Mouse (Mus musculus): ENCODE measurements around the gene Hes7. TPM values are rescaled to one million over a fixed set of nuclear protein-coding genes. Genes with fewer than 3 reads are reported as not detected.
A peak's percentile ranks its signal among the peaks of the same experiment; 100 is the strongest.

Gene Hes7
- polyA plus RNA-seq, 1 experiment: 0.44 TPM

DNA sequence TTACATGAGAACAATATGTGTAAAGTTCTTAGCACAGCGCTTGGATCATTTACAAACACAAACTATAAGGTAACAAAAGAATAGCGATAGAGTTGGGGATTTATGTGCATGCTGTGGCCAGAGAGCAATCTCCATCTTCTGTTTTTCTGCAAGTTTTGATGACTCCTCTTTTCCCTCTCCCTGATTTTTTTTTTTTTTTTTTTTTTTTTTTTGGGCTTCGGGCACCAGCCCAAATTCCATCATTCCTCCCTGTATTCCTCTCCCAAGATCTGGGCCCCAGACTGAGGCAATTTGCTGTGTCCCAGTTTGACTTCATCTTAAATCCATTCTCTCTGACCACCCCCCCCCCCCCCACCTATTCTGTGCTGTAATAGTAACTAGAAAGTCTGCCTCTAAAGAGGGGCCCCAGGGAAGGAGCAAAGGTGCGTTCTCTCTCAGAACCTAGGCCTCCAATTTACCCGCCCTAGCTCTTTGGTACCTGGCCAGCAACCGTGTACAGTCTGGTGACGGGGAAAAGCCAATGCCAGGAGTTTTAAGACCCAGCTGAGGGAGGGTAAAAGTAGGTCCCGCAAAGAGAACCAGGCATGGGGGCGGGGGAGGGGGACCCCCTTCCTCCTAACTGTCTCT, 23.7 kb upstream of the Hes7 start:
- 16% methylated on average over 9 of the region's 9 CpGs for WGBS
- peak overlapping the region; percentile 90 for H3K27ac ChIP-seq (ENCODE audit: insufficient read depth, low read length)
- H3K4me1 ChIP-seq (ENCODE audit: control insufficient read depth, insufficient read depth, insufficient read length): peaks cover 25% of the 10 kb centered on the region
- H3K27me3 ChIP-seq (ENCODE audit: control insufficient read depth, insufficient read depth, low read length): no peaks in the 10 kb centered on the region
- peaks cover 8% of the 10 kb centered on the region for H3K36me3 ChIP-seq (ENCODE audit: control insufficient read depth, insufficient read depth, low read length)
- no peak for DNase-seq (ENCODE audit: low read depth in 1 of 2, low spot score in 2 of 2)
- H3K4me3 ChIP-seq (ENCODE audit: extremely low read depth, insufficient read depth, insufficient read length): peak overlapping the region; percentile 27
- TF ChIP-seq POLR2A (IDR thresholded peaks at IDR 0.05; ENCODE audit: low read depth, low read length) (no peak), CTCF (IDR thresholded peaks at IDR 0.05; ENCODE audit: extremely low read depth, insufficient read depth, insufficient read length, insufficient replicate concordance) (no peak)

DNA sequence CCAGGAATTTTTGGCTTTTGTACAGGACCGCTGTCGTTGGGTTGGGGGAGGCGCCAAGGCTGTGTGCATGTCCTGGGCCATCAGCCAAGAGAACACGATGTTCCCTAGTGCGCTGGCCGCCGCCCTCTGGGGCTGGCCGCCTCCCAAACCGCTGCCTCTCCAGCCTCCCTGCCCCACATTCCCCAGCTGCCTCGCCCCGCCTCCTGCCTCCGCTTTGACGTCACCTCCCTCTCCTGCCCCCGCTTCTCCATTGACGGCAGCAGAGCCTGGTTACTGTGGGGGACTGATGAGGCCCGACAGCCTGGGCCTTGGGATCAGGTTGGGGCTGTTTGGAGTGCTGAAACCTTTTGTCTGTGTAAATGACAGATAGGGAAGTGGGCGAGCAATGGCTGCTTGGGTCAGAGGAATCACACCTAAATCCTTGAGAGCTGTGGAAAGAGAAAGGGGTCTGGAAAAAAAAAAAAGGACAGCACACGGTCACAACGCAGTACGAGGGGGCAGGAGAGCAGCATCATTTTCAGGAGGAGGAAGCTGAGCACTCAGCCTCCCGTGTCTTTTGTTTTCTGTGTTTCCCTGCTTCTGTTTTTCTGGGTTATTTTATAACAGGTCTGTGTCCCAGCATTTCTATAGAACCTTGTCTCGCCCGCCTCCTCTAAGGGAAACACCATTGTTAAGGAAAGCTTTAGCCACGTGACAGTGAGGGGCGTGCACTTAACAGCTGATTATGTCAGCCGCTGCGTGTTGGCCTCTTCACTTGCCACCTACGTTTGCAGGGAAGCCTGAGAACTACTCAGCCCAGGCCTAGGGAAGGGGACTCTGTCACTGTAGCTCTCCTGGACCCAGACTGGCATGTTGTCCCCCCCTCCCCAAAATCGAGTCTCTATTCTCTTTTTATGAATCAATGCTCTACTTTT, 23.0 kb upstream of the Hes7 start:
- TF ChIP-seq POLR2A (IDR thresholded peaks at IDR 0.05; ENCODE audit: low read depth, low read length) (peak; percentile 16; the same call in 1 of the 2 replicates), CTCF (IDR thresholded peaks at IDR 0.05; ENCODE audit: extremely low read depth, insufficient read depth, insufficient read length, insufficient replicate concordance) (no peak)
- H3K27ac ChIP-seq (ENCODE audit: insufficient read depth, low read length): peak overlapping the region; percentile 90
- H3K27me3 ChIP-seq (ENCODE audit: control insufficient read depth, insufficient read depth, low read length): no peaks in the 10 kb centered on the region
- WGBS: 4% methylated on average over 29 of the region's 29 CpGs
- H3K36me3 ChIP-seq (ENCODE audit: control insufficient read depth, insufficient read depth, low read length): peaks cover 15% of the 10 kb centered on the region
- peak; percentile 70 to 87 for DNase-seq (ENCODE audit: low read depth in 1 of 2, low spot score in 2 of 2)
- H3K4me1 ChIP-seq (ENCODE audit: control insufficient read depth, insufficient read depth, insufficient read length): peaks cover 25% of the 10 kb centered on the region
- peak overlapping the region; percentile 17; the same call in 1 of the 2 replicates for H3K4me3 ChIP-seq (ENCODE audit: extremely low read depth, insufficient read depth, insufficient read length)

DNA sequence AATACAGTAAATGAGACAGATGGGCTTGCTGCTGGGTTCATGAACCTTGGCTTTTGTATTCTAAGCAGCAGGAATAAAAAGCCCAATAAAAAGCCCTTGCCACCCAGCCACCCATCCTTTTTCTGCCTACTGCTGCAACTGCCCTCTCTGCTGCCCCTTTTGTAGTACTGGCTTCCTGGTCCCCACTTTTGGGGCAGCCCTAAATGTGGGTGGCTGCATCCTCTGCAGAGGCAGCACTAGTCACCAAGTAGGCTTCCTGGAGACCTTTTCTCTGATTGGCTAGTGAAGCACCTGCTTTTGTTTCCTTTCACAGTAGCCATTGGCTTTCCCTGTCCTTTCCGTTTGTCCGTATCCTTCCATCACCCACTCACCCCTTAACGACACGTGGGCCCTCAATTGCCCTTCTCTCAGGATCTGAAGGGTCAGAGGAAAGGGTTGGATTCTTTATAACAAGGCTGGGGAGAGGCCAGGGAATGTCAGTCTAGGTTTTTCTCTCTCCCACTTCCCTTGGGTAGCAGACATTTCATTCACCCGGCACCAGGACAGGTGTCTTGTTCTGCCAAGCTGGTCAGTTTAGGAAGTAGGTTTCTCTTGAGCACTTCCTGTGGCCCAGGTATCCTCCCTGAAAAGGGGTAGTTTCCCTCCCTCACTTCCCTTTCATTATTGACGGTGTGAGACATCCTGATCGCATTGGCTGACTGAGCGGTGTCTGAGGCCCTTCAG, 22.0 kb upstream of the Hes7 start:
- H3K4me3 ChIP-seq (ENCODE audit: extremely low read depth, insufficient read depth, insufficient read length): peak overlapping the region; percentile 62; the same call in 1 of the 2 replicates
- H3K4me1 ChIP-seq (ENCODE audit: control insufficient read depth, insufficient read depth, insufficient read length): peaks cover 25% of the 10 kb centered on the region
- H3K36me3 ChIP-seq (ENCODE audit: control insufficient read depth, insufficient read depth, low read length): peaks cover 23% of the 10 kb centered on the region
- no peaks in the 10 kb centered on the region for H3K27me3 ChIP-seq (ENCODE audit: control insufficient read depth, insufficient read depth, low read length)
- no peak for TF ChIP-seq CTCF (IDR thresholded peaks at IDR 0.05; ENCODE audit: extremely low read depth, insufficient read depth, insufficient read length, insufficient replicate concordance)
- no peak for TF ChIP-seq POLR2A (IDR thresholded peaks at IDR 0.05; ENCODE audit: low read depth, low read length)
- peak overlapping the region; percentile 90 for H3K27ac ChIP-seq (ENCODE audit: insufficient read depth, low read length)
- no peak for DNase-seq (ENCODE audit: low read depth in 1 of 2, low spot score in 2 of 2)
- 14% methylated on average over 8 of the region's 8 CpGs for WGBS

DNA sequence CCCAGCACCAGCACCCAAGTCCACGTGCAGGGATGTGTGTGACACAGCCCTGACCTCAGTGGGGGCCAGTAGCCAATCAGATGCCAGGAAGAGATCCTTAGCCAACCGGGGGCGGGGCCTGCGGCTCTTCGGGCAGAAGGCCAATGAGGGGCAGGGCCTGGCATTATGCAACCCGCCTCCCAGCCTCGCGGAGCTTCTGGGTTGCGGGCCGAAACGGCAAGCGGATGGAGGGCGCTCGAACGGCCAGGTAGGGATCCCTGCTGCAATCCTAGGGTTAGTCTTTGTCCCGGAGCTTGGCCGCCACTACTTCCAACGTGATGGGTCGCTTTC, 21.5 kb upstream of the Hes7 start:
- Histone ChIP-seq H3K4me3 (ENCODE audit: extremely low read depth, insufficient read depth, insufficient read length) (peak overlapping the region; percentile 62), H3K4me1 (ENCODE audit: control insufficient read depth, insufficient read depth, insufficient read length) (peaks cover 25% of the 10 kb centered on the region), H3K27ac (ENCODE audit: insufficient read depth, low read length) (peak overlapping the region; percentile 90), H3K36me3 (ENCODE audit: control insufficient read depth, insufficient read depth, low read length) (peaks cover 29% of the 10 kb centered on the region), H3K27me3 (ENCODE audit: control insufficient read depth, insufficient read depth, low read length) (no peaks in the 10 kb centered on the region)
- TF ChIP-seq POLR2A (IDR thresholded peaks at IDR 0.05; ENCODE audit: low read depth, low read length) (peak; percentile 25), CTCF (IDR thresholded peaks at IDR 0.05; ENCODE audit: extremely low read depth, insufficient read depth, insufficient read length, insufficient replicate concordance) (no peak)
- peak; percentile 92 to 95 for DNase-seq (ENCODE audit: low read depth in 1 of 2, low spot score in 2 of 2)
- WGBS: 0% methylated on average over 19 of the region's 19 CpGs

DNA sequence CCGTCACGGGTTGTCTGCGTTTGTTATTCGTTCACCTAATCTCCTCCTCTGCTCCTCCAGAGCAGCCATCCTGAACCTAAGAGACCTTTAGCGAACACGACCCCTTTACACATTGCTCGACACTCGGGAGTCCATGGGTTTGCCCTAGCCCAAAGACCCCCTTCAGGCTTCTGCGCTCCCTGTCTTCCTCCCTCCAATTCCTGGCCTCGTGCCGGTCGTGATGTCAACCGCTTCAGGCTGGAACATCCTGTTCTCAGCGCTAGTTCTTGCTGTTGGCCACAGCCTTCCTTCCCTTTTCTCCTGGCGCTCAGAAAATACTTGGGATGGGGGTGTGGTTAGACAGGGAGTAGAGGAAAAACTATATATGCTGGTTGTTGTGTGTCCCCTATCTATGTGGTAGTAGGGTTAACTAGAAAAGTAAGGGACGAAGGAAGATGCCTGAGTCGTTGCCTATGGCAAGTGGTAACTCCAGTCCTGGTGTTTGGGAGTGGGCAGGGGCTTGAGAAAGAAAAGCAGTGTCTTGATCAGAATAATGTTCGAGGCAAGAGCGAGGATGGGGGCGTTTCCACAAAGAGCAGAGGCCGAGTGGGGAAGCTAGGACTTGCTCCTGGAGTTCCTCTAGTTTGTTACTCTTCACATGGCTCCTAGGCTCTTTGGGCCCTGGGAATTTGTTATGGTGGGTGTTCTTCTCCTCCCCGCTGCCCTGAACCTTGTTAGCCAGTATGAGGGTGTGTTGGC, 20.9 kb upstream of the Hes7 start:
- Histone ChIP-seq H3K27ac (ENCODE audit: insufficient read depth, low read length) (peak overlapping the region; percentile 90), H3K27me3 (ENCODE audit: control insufficient read depth, insufficient read depth, low read length) (no peaks in the 10 kb centered on the region), H3K4me3 (ENCODE audit: extremely low read depth, insufficient read depth, insufficient read length) (peak overlapping the region; percentile 62), H3K36me3 (ENCODE audit: control insufficient read depth, insufficient read depth, low read length) (peaks cover 34% of the 10 kb centered on the region), H3K4me1 (ENCODE audit: control insufficient read depth, insufficient read depth, insufficient read length) (peaks cover 25% of the 10 kb centered on the region)
- WGBS: 2% methylated on average over 22 of the region's 22 CpGs
- DNase-seq (ENCODE audit: low read depth in 1 of 2, low spot score in 2 of 2): no peak
- TF ChIP-seq POLR2A (IDR thresholded peaks at IDR 0.05; ENCODE audit: low read depth, low read length) (no peak), CTCF (IDR thresholded peaks at IDR 0.05; ENCODE audit: extremely low read depth, insufficient read depth, insufficient read length, insufficient replicate concordance) (no peak)

DNA sequence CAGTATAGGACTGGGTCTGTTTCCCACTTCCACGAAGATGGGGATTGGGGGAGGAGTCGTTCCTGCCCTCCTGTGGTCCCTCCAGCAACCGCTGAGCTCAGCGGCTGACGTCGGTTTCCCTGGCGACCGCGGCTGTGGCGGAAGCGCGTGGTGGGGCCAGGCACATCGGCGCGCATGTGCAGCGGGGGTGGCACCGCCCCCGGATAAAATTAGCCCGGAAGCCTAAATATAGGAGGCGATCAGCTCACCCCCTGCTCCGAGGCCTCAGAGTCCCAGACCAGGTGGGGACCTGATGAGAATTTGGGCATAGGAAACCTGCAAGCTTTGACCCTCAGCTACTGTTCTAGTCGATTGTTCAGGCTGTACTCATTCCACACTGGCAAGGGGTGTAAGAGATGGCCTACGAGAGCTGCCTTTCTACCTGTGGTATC, 20.3 kb upstream of the Hes7 start:
- under 1% methylated on average over 23 of the region's 23 CpGs for WGBS
- Histone ChIP-seq H3K27me3 (ENCODE audit: control insufficient read depth, insufficient read depth, low read length) (no peaks in the 10 kb centered on the region), H3K27ac (ENCODE audit: insufficient read depth, low read length) (peak overlapping the region; percentile 90), H3K4me1 (ENCODE audit: control insufficient read depth, insufficient read depth, insufficient read length) (peaks cover 25% of the 10 kb centered on the region), H3K36me3 (ENCODE audit: control insufficient read depth, insufficient read depth, low read length) (peaks cover 38% of the 10 kb centered on the region), H3K4me3 (ENCODE audit: extremely low read depth, insufficient read depth, insufficient read length) (peak overlapping the region; percentile 62)
- no peak for TF ChIP-seq CTCF (IDR thresholded peaks at IDR 0.05; ENCODE audit: extremely low read depth, insufficient read depth, insufficient read length, insufficient replicate concordance)
- no peak; the same call in 1 of the 2 replicates for TF ChIP-seq POLR2A (IDR thresholded peaks at IDR 0.05; ENCODE audit: low read depth, low read length)
- DNase-seq (ENCODE audit: low read depth in 1 of 2, low spot score in 2 of 2): peak; percentile 87 to 95
